Comparison of ENCODE assay signal across 8 mouse cellular contexts in genomic region chr2:158556225-158556624, GRCm38 (mm10). TPM values are rescaled to one million over a fixed set of nuclear protein-coding genes. Genes with fewer than 3 reads are reported as not detected.
DNase-seq lines count a peak whose midpoint lies in the region; ATAC-seq lines count a peak whose summit lies in the region.

No protein-coding gene starts in this region.

- WGBS in embryonic facial prominence, embryonic 13.5 days, result 1% methylated on average over 20 of the region's 20 CpGs
- WGBS in heart, embryonic 10.5 days, result under 1% methylated on average over 20 of the region's 20 CpGs
- under 1% methylated on average over 20 of the region's 20 CpGs for WGBS in kidney, embryonic 15.5 days

- H3K27me3 ChIP-seq in embryonic facial prominence, embryonic 13.5 days, result peaks cover 48% of the 10 kb centered on the region
- H3K27me3 ChIP-seq in heart, embryonic 10.5 days (ENCODE audit: insufficient read depth, poor library complexity, severe bottlenecking), result peaks cover 54% of the 10 kb centered on the region
- H3K27me3 ChIP-seq in kidney, embryonic 15.5 days, result peaks cover 42% of the 10 kb centered on the region
- no peaks in the 10 kb centered on the region for H3K27me3 ChIP-seq in splenic B cell, adult 2 months (ENCODE audit: control insufficient read depth, insufficient read depth, low read length, poor library complexity, severe bottlenecking)

- H3K4me3 ChIP-seq in embryonic facial prominence, embryonic 13.5 days, result peak overlapping the region; percentile 22; the same call in 1 of the 2 replicates
- peak overlapping the region; percentile 56 for H3K4me3 ChIP-seq in heart, embryonic 10.5 days
- peak overlapping the region; percentile 25 for H3K4me3 ChIP-seq in kidney, embryonic 15.5 days (replicated peaks)

- H3K4me2 ChIP-seq in embryonic facial prominence, embryonic 13.5 days, result peak overlapping the region; percentile 54
- peak overlapping the region; percentile 55 for H3K4me2 ChIP-seq in kidney, embryonic 15.5 days

- peak; percentile 25 to 80 for DNase-seq in urinary bladder, adult 18-20 months (ENCODE audit: low spot score in 2 of 2)
- no peak for DNase-seq in urinary bladder, postnatal 10 days (ENCODE audit: low spot score)
- peak; percentile 89 for DNase-seq in heart, embryonic 10.5 days (ENCODE audit: low spot score)
- DNase-seq in liver, result peak; percentile 64
- DNase-seq in splenic B cell, adult 2 months (ENCODE audit: low read depth, low spot score), result peak; percentile 78

- no peak overlapping the region for H3K27ac ChIP-seq in embryonic facial prominence, embryonic 13.5 days
- H3K27ac ChIP-seq in heart, embryonic 10.5 days, result no peak overlapping the region
- no peak overlapping the region for H3K27ac ChIP-seq in kidney, embryonic 15.5 days

- H3K9me3 ChIP-seq in embryonic facial prominence, embryonic 13.5 days, result no peaks in the 10 kb centered on the region
- no peaks in the 10 kb centered on the region for H3K9me3 ChIP-seq in heart, embryonic 10.5 days
- no peaks in the 10 kb centered on the region for H3K9me3 ChIP-seq in kidney, embryonic 15.5 days (replicated peaks)

- H3K9ac ChIP-seq in embryonic facial prominence, embryonic 13.5 days, result no peak overlapping the region
- no peak overlapping the region for H3K9ac ChIP-seq in kidney, embryonic 15.5 days

- H3K36me3 ChIP-seq in embryonic facial prominence, embryonic 13.5 days, result no peaks in the 10 kb centered on the region
- no peaks in the 10 kb centered on the region for H3K36me3 ChIP-seq in heart, embryonic 10.5 days
- no peaks in the 10 kb centered on the region for H3K36me3 ChIP-seq in kidney, embryonic 15.5 days
- no peaks in the 10 kb centered on the region for H3K36me3 ChIP-seq in splenic B cell, adult 2 months (ENCODE audit: control insufficient read depth, insufficient read depth, low read length, poor library complexity, severe bottlenecking)

- peaks cover 10% of the 10 kb centered on the region for H3K4me1 ChIP-seq in embryonic facial prominence, embryonic 13.5 days
- H3K4me1 ChIP-seq in heart, embryonic 10.5 days, result peaks cover 21% of the 10 kb centered on the region
- H3K4me1 ChIP-seq in kidney, embryonic 15.5 days, result peaks cover 27% of the 10 kb centered on the region

- ATAC-seq in embryonic facial prominence, embryonic 13.5 days (ENCODE audit: insufficient number of reproducible peaks, insufficient read depth, low FRiP score, low TSS enrichment, low read depth), result no peak
- ATAC-seq in kidney, embryonic 15.5 days (replicated peaks; ENCODE audit: low FRiP score), result no peak
- ATAC-seq in monocyte, adult 5-6 weeks (replicated peaks; ENCODE audit: insufficient number of reproducible peaks, low FRiP score, low TSS enrichment, poor library complexity, severe bottlenecking), result peak; percentile 59

RNA-seq across cellular contexts. Expression of gene Arhgap40, which starts 43.6 kb away (rescaled TPM):
- 1.3 TPM in 2 replicates for polyA plus RNA-seq in embryonic facial prominence, embryonic 13.5 days (2015; fragmentation: Nextera tagmentation; extraction: Ambion mirVana)
- polyA plus RNA-seq in heart, embryonic 10.5 days (2016; fragmentation: Nextera tagmentation; extraction: Ambion mirVana), result not detected in 2 replicates
- polyA plus RNA-seq in kidney, embryonic 15.5 days (2015; fragmentation: Nextera tagmentation; extraction: Ambion mirVana), result 0.27 and 0.41 TPM in 2 replicates
- total RNA-seq in monocyte, adult 5-6 weeks (2017), result not detected in 3 replicates

RNA-seq across cellular contexts. Expression of gene Adig, which starts 53.8 kb away (rescaled TPM):
- polyA plus RNA-seq in embryonic facial prominence, embryonic 13.5 days (2015; fragmentation: Nextera tagmentation; extraction: Ambion mirVana), result not detected in 2 replicates
- not detected in 2 replicates for polyA plus RNA-seq in heart, embryonic 10.5 days (2016; fragmentation: Nextera tagmentation; extraction: Ambion mirVana)
- not detected in 2 replicates for polyA plus RNA-seq in kidney, embryonic 15.5 days (2015; fragmentation: Nextera tagmentation; extraction: Ambion mirVana)
- total RNA-seq in monocyte, adult 5-6 weeks (2017), result not detected in 3 replicates

RNA-seq across cellular contexts. Expression of gene Slc32a1, which starts 54.3 kb away (rescaled TPM):
- polyA plus RNA-seq in embryonic facial prominence, embryonic 13.5 days (2015; fragmentation: Nextera tagmentation; extraction: Ambion mirVana), result not detected in 2 replicates
- polyA plus RNA-seq in heart, embryonic 10.5 days (2016; fragmentation: Nextera tagmentation; extraction: Ambion mirVana), result not detected in 2 replicates
- polyA plus RNA-seq in kidney, embryonic 15.5 days (2015; fragmentation: Nextera tagmentation; extraction: Ambion mirVana), result 0.12 and 0.14 TPM in 2 replicates
- total RNA-seq in monocyte, adult 5-6 weeks (2017), result not detected in 3 replicates
